Mouse (Mus musculus) CH12.LX (cell line): Measurements from ENCODE around the gene Ap1g2.

Experiments used
- CTCF ChIP-seq, 2 experiments: IDR thresholded peaks in 1 of 2; conservative IDR thresholded peaks in 1 of 2; 2 replicates each; pipeline ENCODE4 v1.5.1; 2011 to 2012; ENCODE audit warnings: low read depth in 2 of 2, low read length in 2 of 2, improper control_type of control experiment in 1 of 2, inconsistent platforms in 1 of 2, mild to moderate bottlenecking in 1 of 2, moderate library complexity in 1 of 2
- EP300 ChIP-seq: IDR thresholded peaks from 2 replicates; pipeline ENCODE4 v1.6.1; 2011; ENCODE audit warnings: low read length, improper control_type of control experiment
- HCFC1 ChIP-seq: IDR thresholded peaks from 2 replicates; pipeline ENCODE4 v1.6.1; 2012; ENCODE audit warnings: low read depth, mild to moderate bottlenecking, inconsistent platforms, low read length, improper control_type of control experiment
- MAZ ChIP-seq: IDR thresholded peaks from 2 replicates; pipeline ENCODE4 v1.6.1; 2012; ENCODE audit warnings: low read depth, mild to moderate bottlenecking, inconsistent platforms, low read length, improper control_type of control experiment, moderate library complexity
- MYC ChIP-seq: IDR thresholded peaks from 2 replicates; pipeline ENCODE4 v1.6.1; 2011; ENCODE audit warnings: low read depth, mild to moderate bottlenecking, improper control_type of control experiment, low read length
- UBTF ChIP-seq: IDR thresholded peaks from 2 replicates; pipeline ENCODE4 v1.6.1; 2012; ENCODE audit warnings: low read depth, mild to moderate bottlenecking, inconsistent platforms, low read length, improper control_type of control experiment, moderate library complexity
- ZKSCAN1 ChIP-seq: IDR thresholded peaks from 2 replicates; pipeline ENCODE4 v1.6.1; 2012; ENCODE audit warnings: low read depth, inconsistent platforms, low read length, improper control_type of control experiment, borderline replicate concordance

DNA sequence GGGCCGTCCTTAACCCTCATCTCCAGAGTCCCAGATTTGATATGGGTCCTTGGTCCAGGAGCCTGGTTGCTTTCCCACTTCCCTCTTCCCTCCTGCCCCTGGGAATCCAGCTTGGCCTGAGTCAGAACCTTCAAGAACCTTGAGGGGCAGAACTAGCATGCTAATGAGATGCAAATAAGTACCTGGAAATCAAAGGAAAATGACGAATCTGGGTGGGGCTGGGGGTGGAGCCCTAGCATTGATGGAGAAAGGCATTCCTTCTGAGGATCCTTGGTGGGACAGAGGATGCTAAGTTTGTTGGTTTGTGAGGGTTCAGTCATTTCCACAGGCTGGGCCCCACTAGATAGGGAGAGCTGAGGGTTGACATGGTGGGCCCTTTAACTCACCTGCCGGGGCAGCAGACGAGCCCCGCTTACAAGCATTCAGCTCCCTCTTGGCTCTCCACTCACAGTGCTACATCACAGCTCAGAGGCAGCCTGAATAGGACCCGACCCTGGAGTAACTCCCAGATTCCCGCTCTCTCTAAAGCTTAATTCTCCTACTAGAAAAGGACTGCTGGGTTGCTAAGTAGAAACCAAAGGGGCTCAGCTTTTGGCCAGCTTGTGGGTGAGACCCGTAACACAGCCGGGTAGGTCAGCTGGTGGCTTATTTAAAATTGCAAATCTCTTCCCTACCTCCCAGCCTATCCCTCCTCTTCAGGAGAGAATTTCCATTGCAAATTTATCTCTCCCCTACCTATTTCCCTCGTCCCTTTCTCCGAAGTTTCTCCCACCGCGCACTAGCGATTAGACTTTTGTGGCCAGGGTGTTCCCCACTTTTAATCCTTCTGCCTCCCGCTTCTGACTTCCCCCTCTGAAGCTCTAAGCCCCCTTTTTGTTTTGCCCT, 28.7 kb downstream of the Ap1g2 start:
- TF ChIP-seq CTCF (conservative IDR thresholded peaks at IDR 0.05 in 1 of 2, IDR thresholded peaks at IDR 0.05 in 1 of 2; ENCODE audit: low read depth in 2 of 2, low read length in 2 of 2) (no peak), EP300 (no peak), HCFC1 (no peak), UBTF (no peak), MYC (no peak), ZKSCAN1 (no peak), MAZ (no peak)
